Mouse (Mus musculus) liver, embryonic 15.5 days (tissue): ENCODE measurements at regions not wholly inside any gene's neighbourhood (a gene's known extent, or its start where the extent isn't known, plus 50 kb on each side); places are given as distances from the start of the nearest gene placed in this dataset.
A peak's percentile ranks its signal among the peaks of the same experiment; 100 is the strongest.

Experiments used
- ATAC-seq: fragments of 200-750 bp; cut with Nextera tagmentation; 2 replicates; pipeline ENCODE4 v1.8.0; 2017; ENCODE audit warnings: moderate number of reproducible peaks, mild to moderate bottlenecking, moderate library complexity; ENCODE audit not compliant: insufficient read depth
- H3K27ac ChIP-seq: fragments of 300-500 bp; sonication (generic); replicated peaks from 2 replicates; pipeline ENCODE4 v1.5.1; 2015; ENCODE audit warnings: mild to moderate bottlenecking, inconsistent platforms
- H3K27me3 ChIP-seq: fragments of 300-500 bp; sonication (generic); 2 replicates; pipeline ENCODE4 v1.6.1; 2015; ENCODE audit warnings: mild to moderate bottlenecking, inconsistent platforms
- H3K36me3 ChIP-seq: fragments of 300-500 bp; sonication (generic); replicated peaks from 2 replicates; pipeline ENCODE4 v1.6.1; 2015; ENCODE audit warnings: moderate library complexity, mild to moderate bottlenecking, inconsistent platforms
- H3K4me1 ChIP-seq: fragments of 300-500 bp; sonication (generic); replicated peaks from 2 replicates; pipeline ENCODE4 v1.6.1; 2015; ENCODE audit warnings: inconsistent platforms
- H3K4me2 ChIP-seq: fragments of 300-500 bp; sonication (generic); 2 replicates; pipeline ENCODE4 v1.6.1; 2015; ENCODE audit warnings: moderate library complexity, mild to moderate bottlenecking, inconsistent platforms
- H3K4me3 ChIP-seq: fragments of 300-500 bp; sonication (generic); replicated peaks from 2 replicates; pipeline ENCODE4 v1.5.1; 2015; ENCODE audit warnings: mild to moderate bottlenecking, inconsistent platforms
- H3K9ac ChIP-seq: fragments of 300-500 bp; sonication (generic); 2 replicates; pipeline ENCODE4 v1.6.1; 2015; ENCODE audit warnings: moderate library complexity, mild to moderate bottlenecking, inconsistent platforms
- H3K9me3 ChIP-seq: fragments of 300-500 bp; sonication (generic); replicated peaks from 2 replicates; pipeline ENCODE4 v1.6.1; 2016; ENCODE audit warnings: inconsistent platforms
- WGBS: fragments of 180-500 bp; shearing (Covaris S2); methylation state at CpG from one replicate; pipeline ENCODE4 v1.1.7; 2015; ENCODE audit warnings: mixed read lengths; ENCODE audit not compliant: insufficient replicate concordance; 5-methylcytosine and 5-hydroxymethylcytosine counted together

GRCm38 (mm10) chr10:17584842-17585241, 138.2 kb upstream of the Cited2 start:
- no peak for ATAC-seq
- no peaks in the 10 kb centered on the region for H3K9me3 ChIP-seq
- no peaks in the 10 kb centered on the region for H3K27me3 ChIP-seq
- H3K36me3 ChIP-seq: no peaks in the 10 kb centered on the region
- no peak overlapping the region for H3K27ac ChIP-seq
- WGBS: 56% methylated on average over 7 of the region's 7 CpGs
- no peak overlapping the region for H3K9ac ChIP-seq
- peaks cover 18% of the 10 kb centered on the region for H3K4me1 ChIP-seq
- H3K4me2 ChIP-seq: no peak overlapping the region
- H3K4me3 ChIP-seq: no peak overlapping the region

GRCm38 (mm10) chr10:17586910-17587309, 136.1 kb upstream of the Cited2 start:
- H3K4me3 ChIP-seq: no peak overlapping the region
- peaks cover 32% of the 10 kb centered on the region for H3K4me1 ChIP-seq
- WGBS: 52% methylated on average over 2 of the region's 2 CpGs
- H3K9me3 ChIP-seq: no peaks in the 10 kb centered on the region
- ATAC-seq: no peak
- H3K27me3 ChIP-seq: no peaks in the 10 kb centered on the region
- no peaks in the 10 kb centered on the region for H3K36me3 ChIP-seq
- no peak overlapping the region for H3K27ac ChIP-seq
- no peak overlapping the region for H3K9ac ChIP-seq
- H3K4me2 ChIP-seq: no peak overlapping the region

- no peaks in the 10 kb centered on the region for H3K36me3 ChIP-seq
- H3K27ac ChIP-seq: peak overlapping the region; percentile 80
- H3K4me3 ChIP-seq: no peak overlapping the region
- peaks cover 51% of the 10 kb centered on the region for H3K4me1 ChIP-seq
- ATAC-seq: no peak
- no peaks in the 10 kb centered on the region for H3K27me3 ChIP-seq
- H3K4me2 ChIP-seq: no peak overlapping the region
- H3K9ac ChIP-seq: no peak overlapping the region
- no peaks in the 10 kb centered on the region for H3K9me3 ChIP-seq
- 54% methylated on average over 4 of the region's 4 CpGs for WGBS
Measured at GRCm38 (mm10) chr10:17589136-17589535, 133.9 kb upstream of the Cited2 start.

GRCm38 (mm10) chr10:17590195-17590594, 132.8 kb upstream of the Cited2 start:
- peak; percentile 98 for ATAC-seq
- H3K27ac ChIP-seq: peak overlapping the region; percentile 80
- H3K4me1 ChIP-seq: peaks cover 51% of the 10 kb centered on the region
- H3K9ac ChIP-seq: no peak overlapping the region
- no peaks in the 10 kb centered on the region for H3K36me3 ChIP-seq
- no peak overlapping the region for H3K4me3 ChIP-seq
- peak overlapping the region; percentile 6; the same call in 1 of the 2 replicates for H3K4me2 ChIP-seq
- WGBS: 17% methylated on average over 1 of the region's 1 CpGs
- no peaks in the 10 kb centered on the region for H3K9me3 ChIP-seq
- no peaks in the 10 kb centered on the region for H3K27me3 ChIP-seq

- ATAC-seq: no peak
- H3K4me1 ChIP-seq: peaks cover 62% of the 10 kb centered on the region
- no peak overlapping the region for H3K4me2 ChIP-seq
- WGBS: 46% methylated on average over 4 of the region's 4 CpGs
- no peaks in the 10 kb centered on the region for H3K36me3 ChIP-seq
- no peaks in the 10 kb centered on the region for H3K27me3 ChIP-seq
- no peaks in the 10 kb centered on the region for H3K9me3 ChIP-seq
- no peak overlapping the region for H3K9ac ChIP-seq
- H3K4me3 ChIP-seq: no peak overlapping the region
- H3K27ac ChIP-seq: peak overlapping the region; percentile 55
Measured at GRCm38 (mm10) chr10:17592387-17592786, 130.6 kb upstream of the Cited2 start.

GRCm38 (mm10) chr10:17596126-17596525, 126.9 kb upstream of the Cited2 start:
- ATAC-seq: peak; percentile 76
- Histone ChIP-seq H3K9ac (no peak overlapping the region), H3K4me1 (peaks cover 70% of the 10 kb centered on the region), H3K36me3 (no peaks in the 10 kb centered on the region), H3K4me3 (no peak overlapping the region), H3K4me2 (peak overlapping the region; percentile 34), H3K27me3 (no peaks in the 10 kb centered on the region), H3K27ac (peak overlapping the region; percentile 63), H3K9me3 (no peaks in the 10 kb centered on the region)
- WGBS: 11% methylated on average over 1 of the region's 1 CpGs

GRCm38 (mm10) chr10:17596743-17597142, 126.3 kb upstream of the Cited2 start:
- H3K36me3 ChIP-seq: no peaks in the 10 kb centered on the region
- H3K4me2 ChIP-seq: no peak overlapping the region
- ATAC-seq: no peak
- WGBS: 64% methylated on average over 1 of the region's 1 CpGs
- no peaks in the 10 kb centered on the region for H3K27me3 ChIP-seq
- no peak overlapping the region for H3K9ac ChIP-seq
- H3K4me3 ChIP-seq: no peak overlapping the region
- peaks cover 72% of the 10 kb centered on the region for H3K4me1 ChIP-seq
- no peaks in the 10 kb centered on the region for H3K9me3 ChIP-seq
- 0 out of 2 replicates have a peak overlapping the region, but pooled peaks have one; percentile 19 for H3K27ac ChIP-seq

- H3K4me2 ChIP-seq: no peak overlapping the region
- H3K4me1 ChIP-seq: peaks cover 55% of the 10 kb centered on the region
- H3K36me3 ChIP-seq: no peaks in the 10 kb centered on the region
- ATAC-seq: no peak
- no peaks in the 10 kb centered on the region for H3K27me3 ChIP-seq
- no peak overlapping the region for H3K4me3 ChIP-seq
- 65% methylated on average over 10 of the region's 10 CpGs for WGBS
- no peaks in the 10 kb centered on the region for H3K9me3 ChIP-seq
- H3K9ac ChIP-seq: no peak overlapping the region
- peak overlapping the region; percentile 74; the same call in 1 of the 2 replicates for H3K27ac ChIP-seq
Measured at GRCm38 (mm10) chr10:17599246-17599645, 123.8 kb upstream of the Cited2 start.

- ATAC-seq: peak; percentile 79
- Histone ChIP-seq H3K4me1 (peaks cover 55% of the 10 kb centered on the region), H3K4me3 (no peak overlapping the region), H3K9me3 (no peaks in the 10 kb centered on the region), H3K4me2 (peak overlapping the region; percentile 44), H3K27me3 (no peaks in the 10 kb centered on the region), H3K9ac (peak overlapping the region; percentile 18; the same call in 1 of the 2 replicates), H3K27ac (peak overlapping the region; percentile 74), H3K36me3 (no peaks in the 10 kb centered on the region)
- 20% methylated on average over 6 of the region's 6 CpGs for WGBS
Measured at GRCm38 (mm10) chr10:17599831-17600761, 122.9 kb upstream of the Cited2 start.

GRCm38 (mm10) chr10:17600762-17601108, 122.3 kb upstream of the Cited2 start:
- H3K9me3 ChIP-seq: no peaks in the 10 kb centered on the region
- H3K4me1 ChIP-seq: peaks cover 49% of the 10 kb centered on the region
- peak; percentile 74 for ATAC-seq
- no peaks in the 10 kb centered on the region for H3K36me3 ChIP-seq
- WGBS: 11% methylated on average over 3 of the region's 3 CpGs
- peak overlapping the region; percentile 74 for H3K27ac ChIP-seq
- no peaks in the 10 kb centered on the region for H3K27me3 ChIP-seq
- no peak overlapping the region for H3K4me3 ChIP-seq
- no peak overlapping the region for H3K9ac ChIP-seq
- H3K4me2 ChIP-seq: peak overlapping the region; percentile 44

GRCm38 (mm10) chr10:17602446-17602845, 120.6 kb upstream of the Cited2 start:
- Histone ChIP-seq H3K9me3 (no peaks in the 10 kb centered on the region), H3K36me3 (no peaks in the 10 kb centered on the region), H3K27me3 (no peaks in the 10 kb centered on the region), H3K4me3 (no peak overlapping the region), H3K9ac (no peak overlapping the region), H3K4me2 (no peak overlapping the region), H3K4me1 (peaks cover 40% of the 10 kb centered on the region), H3K27ac (no peak overlapping the region)
- ATAC-seq: no peak
- WGBS: 39% methylated on average over 2 of the region's 2 CpGs
